Comparison of ENCODE assay signal across 9 mouse cellular contexts in genomic region chr17:29321765-29322602, GRCm38 (mm10). TPM values are rescaled to one million over a fixed set of nuclear protein-coding genes. Genes with fewer than 3 reads are reported as not detected.
DNase-seq lines count a peak whose midpoint lies in the region; ATAC-seq lines count a peak whose summit lies in the region.
"Had no signal": no experiment of that assay in that cellular context is flagged by ENCODE, and none has a peak within 500 bp of the region (broad histone marks: within the 10 kb centered on the region; RNA-seq: fewer than 3 reads in every experiment).

No protein-coding gene starts in this region.

- WGBS in hindbrain, embryonic 11.5 days, result 10% methylated on average over 41 of the region's 41 CpGs
- WGBS in hindbrain, embryonic 14.5 days, result 17% methylated on average over 41 of the region's 41 CpGs
- WGBS in hindbrain, embryonic 13.5 days, result 15% methylated on average over 41 of the region's 41 CpGs
- WGBS in midbrain, embryonic 15.5 days, result 21% methylated on average over 41 of the region's 41 CpGs

- H3K4me3 ChIP-seq in hindbrain, embryonic 11.5 days (ENCODE audit: low read depth, low read length), result no peak overlapping the region
- no peak overlapping the region for H3K4me3 ChIP-seq in hindbrain, embryonic 14.5 days (replicated peaks; ENCODE audit: low read length)
- no peak overlapping the region for H3K4me3 ChIP-seq in hindbrain, embryonic 13.5 days
- H3K4me3 ChIP-seq in midbrain, embryonic 15.5 days, result no peak overlapping the region

- H3K36me3 ChIP-seq in hindbrain, embryonic 11.5 days (ENCODE audit: control insufficient read depth, insufficient read depth, low read length), result no peaks in the 10 kb centered on the region
- H3K36me3 ChIP-seq in hindbrain, embryonic 14.5 days (replicated peaks; ENCODE audit: control insufficient read depth, insufficient read depth), result no peaks in the 10 kb centered on the region
- no peaks in the 10 kb centered on the region for H3K36me3 ChIP-seq in hindbrain, embryonic 13.5 days
- no peaks in the 10 kb centered on the region for H3K36me3 ChIP-seq in midbrain, embryonic 15.5 days (replicated peaks)

- peaks cover 25% of the 10 kb centered on the region for H3K27me3 ChIP-seq in hindbrain, embryonic 11.5 days (ENCODE audit: control insufficient read depth, insufficient read depth, low read length)
- peaks cover 29% of the 10 kb centered on the region for H3K27me3 ChIP-seq in hindbrain, embryonic 14.5 days (ENCODE audit: control insufficient read depth, insufficient read depth, low read length)
- H3K27me3 ChIP-seq in hindbrain, embryonic 13.5 days, result peaks cover 62% of the 10 kb centered on the region
- H3K27me3 ChIP-seq in midbrain, embryonic 15.5 days (replicated peaks), result peaks cover 21% of the 10 kb centered on the region
- H3K27me3 ChIP-seq: Patski had no signal

- peaks cover 11% of the 10 kb centered on the region; the same call in 1 of the 2 replicates for H3K4me1 ChIP-seq in hindbrain, embryonic 11.5 days (replicated peaks; ENCODE audit: control insufficient read depth, insufficient read depth, low read length)
- H3K4me1 ChIP-seq in hindbrain, embryonic 14.5 days (replicated peaks; ENCODE audit: control insufficient read depth, insufficient read depth, low read length), result peaks cover 16% of the 10 kb centered on the region
- H3K4me1 ChIP-seq in hindbrain, embryonic 13.5 days (replicated peaks), result peaks cover 32% of the 10 kb centered on the region
- peaks cover 21% of the 10 kb centered on the region for H3K4me1 ChIP-seq in midbrain, embryonic 15.5 days

- no peak for ATAC-seq in hindbrain, embryonic 11.5 days (ENCODE audit: low FRiP score)
- ATAC-seq in hindbrain, embryonic 14.5 days (ENCODE audit: low FRiP score), result no peak
- no peak for ATAC-seq in hindbrain, embryonic 13.5 days (ENCODE audit: low FRiP score)
- no peak for ATAC-seq in midbrain, embryonic 15.5 days (replicated peaks)
- ATAC-seq: inflammation-experienced regulatory T-cells, adult 6 months; Patski had no signal

- H3K9me3 ChIP-seq in hindbrain, embryonic 11.5 days (ENCODE audit: control insufficient read depth, low read length), result no peaks in the 10 kb centered on the region
- H3K9me3 ChIP-seq in hindbrain, embryonic 14.5 days (ENCODE audit: control insufficient read depth, low read length), result no peaks in the 10 kb centered on the region
- H3K9me3 ChIP-seq in hindbrain, embryonic 13.5 days, result no peaks in the 10 kb centered on the region
- H3K9me3 ChIP-seq in midbrain, embryonic 15.5 days, result no peaks in the 10 kb centered on the region

- DNase-seq in hindbrain, embryonic 11.5 days (ENCODE audit: low spot score), result peak; percentile 37
- no peak for DNase-seq in hindbrain, embryonic 14.5 days (ENCODE audit: low spot score)
- DNase-seq in ZHBTc4 (ENCODE audit: low read depth, low spot score), result peak; percentile 51
- no peak for DNase-seq in urinary bladder, adult 18-20 months (ENCODE audit: low spot score in 2 of 2)
- no peak for DNase-seq in ovary, adult 18-20 months (ENCODE audit: low spot score)

- no peak overlapping the region for H3K27ac ChIP-seq in hindbrain, embryonic 11.5 days (ENCODE audit: low read depth, low read length)
- no peak overlapping the region for H3K27ac ChIP-seq in hindbrain, embryonic 14.5 days
- no peak overlapping the region for H3K27ac ChIP-seq in hindbrain, embryonic 13.5 days
- no peak overlapping the region for H3K27ac ChIP-seq in midbrain, embryonic 15.5 days

- H3K4me2 ChIP-seq in hindbrain, embryonic 11.5 days (replicated peaks; ENCODE audit: low read depth, low read length), result 0 out of 2 replicates have a peak overlapping the region, but pooled peaks have one; percentile 19
- no peak overlapping the region; the same call in 1 of the 2 replicates for H3K4me2 ChIP-seq in hindbrain, embryonic 14.5 days (replicated peaks)
- peak overlapping the region; percentile 22; the same call in 1 of the 2 replicates for H3K4me2 ChIP-seq in hindbrain, embryonic 13.5 days
- H3K4me2 ChIP-seq in midbrain, embryonic 15.5 days, result 0 out of 2 replicates have a peak overlapping the region, but pooled peaks have one; percentile 3

- H3K9ac ChIP-seq in hindbrain, embryonic 11.5 days (ENCODE audit: low read depth, low read length), result peak overlapping the region; percentile 32; the same call in 1 of the 2 replicates
- no peak overlapping the region for H3K9ac ChIP-seq in hindbrain, embryonic 14.5 days
- H3K9ac ChIP-seq in hindbrain, embryonic 13.5 days, result no peak overlapping the region
- no peak overlapping the region for H3K9ac ChIP-seq in midbrain, embryonic 15.5 days

RNA-seq across cellular contexts. Expression of gene Pi16, which starts 4.5 kb away (rescaled TPM):
- 0.32 and 0.67 TPM in 2 replicates for polyA plus RNA-seq in hindbrain, embryonic 11.5 days (2014; fragmentation: Nextera tagmentation; extraction: Ambion mirVana)
- polyA plus RNA-seq in hindbrain, embryonic 14.5 days (2014; fragmentation: Nextera tagmentation; extraction: Ambion mirVana), result 0.84 and 0.85 TPM in 2 replicates
- polyA plus RNA-seq in hindbrain, embryonic 13.5 days (2015; fragmentation: Nextera tagmentation; extraction: Ambion mirVana), result 1.3 and 2.0 TPM in 2 replicates
- 3.6 and 4.0 TPM in 2 replicates for polyA plus RNA-seq in midbrain, embryonic 15.5 days (2015; fragmentation: Nextera tagmentation; extraction: Ambion mirVana)
- polyA plus RNA-seq: Patski had no signal

RNA-seq across cellular contexts. Expression of gene Mtch1, which starts 25.8 kb away (rescaled TPM):
- polyA plus RNA-seq in hindbrain, embryonic 11.5 days (2014; fragmentation: Nextera tagmentation; extraction: Ambion mirVana), result 356 and 425 TPM in 2 replicates
- 530 and 564 TPM in 2 replicates for polyA plus RNA-seq in hindbrain, embryonic 14.5 days (2014; fragmentation: Nextera tagmentation; extraction: Ambion mirVana)
- 423 TPM in 2 replicates for polyA plus RNA-seq in hindbrain, embryonic 13.5 days (2015; fragmentation: Nextera tagmentation; extraction: Ambion mirVana)
- 519 and 548 TPM in 2 replicates for polyA plus RNA-seq in midbrain, embryonic 15.5 days (2015; fragmentation: Nextera tagmentation; extraction: Ambion mirVana)

RNA-seq across cellular contexts. Expression of gene Fgd2, which starts 38.7 kb away (rescaled TPM):
- 2.7 and 4.2 TPM in 2 replicates for polyA plus RNA-seq in hindbrain, embryonic 11.5 days (2014; fragmentation: Nextera tagmentation; extraction: Ambion mirVana)
- 3.8 and 4.9 TPM in 2 replicates for polyA plus RNA-seq in hindbrain, embryonic 14.5 days (2014; fragmentation: Nextera tagmentation; extraction: Ambion mirVana)
- 3.8 and 5.3 TPM in 2 replicates for polyA plus RNA-seq in hindbrain, embryonic 13.5 days (2015; fragmentation: Nextera tagmentation; extraction: Ambion mirVana)
- 7.0 and 7.5 TPM in 2 replicates for polyA plus RNA-seq in midbrain, embryonic 15.5 days (2015; fragmentation: Nextera tagmentation; extraction: Ambion mirVana)

RNA-seq across cellular contexts. Expression of gene BC004004, which starts 53.4 kb away (rescaled TPM):
- polyA plus RNA-seq in hindbrain, embryonic 11.5 days (2014; fragmentation: Nextera tagmentation; extraction: Ambion mirVana), result 75.5 and 79.4 TPM in 2 replicates
- polyA plus RNA-seq in hindbrain, embryonic 14.5 days (2014; fragmentation: Nextera tagmentation; extraction: Ambion mirVana), result 126 and 131 TPM in 2 replicates
- polyA plus RNA-seq in hindbrain, embryonic 13.5 days (2015; fragmentation: Nextera tagmentation; extraction: Ambion mirVana), result 108 and 111 TPM in 2 replicates
- polyA plus RNA-seq in midbrain, embryonic 15.5 days (2015; fragmentation: Nextera tagmentation; extraction: Ambion mirVana), result 112 and 114 TPM in 2 replicates

RNA-seq across cellular contexts. Expression of gene Ppil1, which starts 58.0 kb away (rescaled TPM):
- 128 and 142 TPM in 2 replicates for polyA plus RNA-seq in hindbrain, embryonic 11.5 days (2014; fragmentation: Nextera tagmentation; extraction: Ambion mirVana)
- 101 TPM in 2 replicates for polyA plus RNA-seq in hindbrain, embryonic 14.5 days (2014; fragmentation: Nextera tagmentation; extraction: Ambion mirVana)
- polyA plus RNA-seq in hindbrain, embryonic 13.5 days (2015; fragmentation: Nextera tagmentation; extraction: Ambion mirVana), result 106 and 114 TPM in 2 replicates
- polyA plus RNA-seq in midbrain, embryonic 15.5 days (2015; fragmentation: Nextera tagmentation; extraction: Ambion mirVana), result 113 and 119 TPM in 2 replicates

Comparison
In these comparisons a context has a peak if more than half of its experiments do, and no peak if none do; other contexts are left out.
1. DNase-seq: peak in hindbrain, embryonic 11.5 days (single experiment) and ZHBTc4 (single experiment); none in hindbrain, embryonic 14.5 days (single experiment), urinary bladder, adult 18-20 months (0 of 2) and ovary, adult 18-20 months (single experiment).